In genomic region chr6:5829148-5829547, GRCm38 (mm10) we compare ENCODE assay signal across 27 mouse cellular contexts.
A peak's percentile ranks its signal among the peaks of the same experiment; 100 is the strongest.
DNase-seq lines count a peak whose midpoint lies in the region; ATAC-seq and TF ChIP-seq lines count a peak whose summit lies in the region.
"Had no signal": no experiment of that assay in that cellular context is flagged by ENCODE, and none has a peak within 500 bp of the region (broad histone marks: within the 10 kb centered on the region; RNA-seq: fewer than 3 reads in every experiment).

No protein-coding gene starts in this region.

- H3K36me3 ChIP-seq in forebrain, embryonic 14.5 days (ENCODE audit: control insufficient read depth, insufficient read depth, low read length), result no peaks in the 10 kb centered on the region
- H3K36me3 ChIP-seq in forebrain, embryonic 16.5 days (ENCODE audit: control insufficient read depth, insufficient read depth), result no peaks in the 10 kb centered on the region
- no peaks in the 10 kb centered on the region for H3K36me3 ChIP-seq in C2C12 (ENCODE audit: control insufficient read depth, insufficient read depth)
- H3K36me3 ChIP-seq: embryonic facial prominence, embryonic 12.5 days; forebrain, embryonic 10.5 days; heart, embryonic 13.5 days; hindbrain, embryonic 10.5 days; midbrain, embryonic 13.5 days; neural tube, embryonic 15.5 days had no signal

- H3K4me1 ChIP-seq in forebrain, embryonic 14.5 days (ENCODE audit: control insufficient read depth, insufficient read depth, low read length), result peaks cover 3% of the 10 kb centered on the region; the same call in 1 of the 2 replicates
- H3K4me1 ChIP-seq in forebrain, embryonic 16.5 days (replicated peaks; ENCODE audit: control insufficient read depth, insufficient read depth, low read length), result peaks cover 4% of the 10 kb centered on the region
- H3K4me1 ChIP-seq: hindbrain, embryonic 10.5 days; megakaryocyte, embryonic 14.5 days; midbrain, embryonic 13.5 days; neural tube, embryonic 15.5 days had no signal

- no peak for TF ChIP-seq CTCF in C2C12 (IDR thresholded peaks at IDR 0.05; ENCODE audit: control insufficient read depth, insufficient read depth, insufficient read length)

- H3K79me3 ChIP-seq in C2C12 (ENCODE audit: low read depth), result no peaks in the 10 kb centered on the region

- H3K9ac ChIP-seq in forebrain, embryonic 14.5 days (ENCODE audit: low read length), result no peak overlapping the region
- H3K9ac ChIP-seq in forebrain, embryonic 16.5 days (replicated peaks; ENCODE audit: low read depth, low read length), result no peak overlapping the region
- H3K9ac ChIP-seq: embryonic facial prominence, embryonic 12.5 days; heart, embryonic 13.5 days; liver, embryonic 14.5 days; midbrain, embryonic 13.5 days; neural tube, embryonic 15.5 days had no signal

- WGBS in forebrain, embryonic 14.5 days, result 43% methylated on average over 9 of the region's 9 CpGs
- WGBS in forebrain, embryonic 16.5 days, result 40% methylated on average over 9 of the region's 9 CpGs

- no peaks in the 10 kb centered on the region for H3K9me3 ChIP-seq in forebrain, embryonic 14.5 days (replicated peaks; ENCODE audit: control insufficient read depth, low read length)
- H3K9me3 ChIP-seq in forebrain, embryonic 16.5 days (ENCODE audit: control insufficient read depth, low read length), result no peaks in the 10 kb centered on the region
- H3K9me3 ChIP-seq: embryonic facial prominence, embryonic 12.5 days; forebrain, embryonic 10.5 days; heart, embryonic 13.5 days; hindbrain, embryonic 10.5 days; midbrain, embryonic 13.5 days; neural tube, embryonic 15.5 days had no signal

- H3K79me2 ChIP-seq in C2C12 (ENCODE audit: control insufficient read depth, insufficient read depth), result no peaks in the 10 kb centered on the region

- H3K27ac ChIP-seq in forebrain, embryonic 14.5 days (ENCODE audit: low read depth, low read length), result no peak overlapping the region
- no peak overlapping the region for H3K27ac ChIP-seq in forebrain, embryonic 16.5 days (ENCODE audit: low read length)
- H3K27ac ChIP-seq: forebrain, embryonic 10.5 days; heart, embryonic 13.5 days; hindbrain, embryonic 10.5 days; liver, embryonic 14.5 days; midbrain, embryonic 13.5 days; neural tube, embryonic 15.5 days had no signal

- no peak overlapping the region for H3ac ChIP-seq in C2C12 (ENCODE audit: control insufficient read depth, insufficient read length, low read depth)

- ATAC-seq in forebrain, embryonic 14.5 days, result no peak
- no peak for ATAC-seq in forebrain, embryonic 16.5 days
- ATAC-seq: CD4-positive, CD25-positive, alpha-beta regulatory T cell, adult 4 months; midbrain, embryonic 13.5 days had no signal

- H3K4me3 ChIP-seq in forebrain, embryonic 14.5 days (ENCODE audit: low read depth, low read length), result no peak overlapping the region
- H3K4me3 ChIP-seq in forebrain, embryonic 16.5 days (replicated peaks; ENCODE audit: low read length), result no peak overlapping the region
- H3K4me3 ChIP-seq in C2C12 (ENCODE audit: insufficient read depth, poor library complexity, severe bottlenecking), result no peak overlapping the region
- H3K4me3 ChIP-seq: embryonic facial prominence, embryonic 12.5 days; forebrain, embryonic 10.5 days; heart, embryonic 13.5 days; hindbrain, embryonic 10.5 days; megakaryocyte, embryonic 14.5 days; midbrain, embryonic 13.5 days; neural tube, embryonic 15.5 days had no signal

- no peaks in the 10 kb centered on the region for H3K27me3 ChIP-seq in forebrain, embryonic 14.5 days (replicated peaks; ENCODE audit: control insufficient read depth, insufficient read depth, low read length)
- H3K27me3 ChIP-seq in forebrain, embryonic 16.5 days (replicated peaks; ENCODE audit: control insufficient read depth, insufficient read depth, low read length), result no peaks in the 10 kb centered on the region
- no peaks in the 10 kb centered on the region for H3K27me3 ChIP-seq in C2C12 (ENCODE audit: control insufficient read depth, insufficient read depth, insufficient read length)
- H3K27me3 ChIP-seq: embryonic facial prominence, embryonic 12.5 days; heart, embryonic 13.5 days; megakaryocyte, embryonic 14.5 days; midbrain, embryonic 13.5 days; neural tube, embryonic 15.5 days had no signal

- no peak overlapping the region for H3K4me2 ChIP-seq in forebrain, embryonic 14.5 days (ENCODE audit: low read length)
- H3K4me2 ChIP-seq in forebrain, embryonic 16.5 days (ENCODE audit: low read length), result no peak overlapping the region
- H3K4me2 ChIP-seq: embryonic facial prominence, embryonic 12.5 days; heart, embryonic 13.5 days; midbrain, embryonic 13.5 days; neural tube, embryonic 15.5 days had no signal

- peak; percentile 17 for DNase-seq in forebrain, embryonic 14.5 days (ENCODE audit: low spot score)
- peak; percentile 6 for DNase-seq in kidney, adult 9 months
- no peak for DNase-seq in kidney, adult 11 months
- peak; percentile 58 for DNase-seq in forelimb bud, embryonic 11.5 days (ENCODE audit: low read depth, low spot score)
- no peak for DNase-seq in Muller cell, postnatal 12 days (ENCODE audit: inconsistent ontology term)
- DNase-seq in frontal cortex, postnatal 10 days (ENCODE audit: low spot score in 2 of 2), result no peak
- DNase-seq: adrenal gland, postnatal 25 days; cerebellum, adult 2 months; cerebellum, postnatal 14 days; heart, postnatal 10 days; liver; lung, adult 2 months; lung, postnatal 4 days; retina, postnatal 1 day; right cerebral cortex, postnatal 14 days; thymus, postnatal 4 days had no signal

TF ChIP-seq in C2C12, 6 proteins besides CTCF, POLR2A, EP300 and RAD21:
- TF ChIP-seq MYOD1 (IDR thresholded peaks at IDR 0.05; ENCODE audit: control insufficient read depth, insufficient read length, low read depth), result peak; percentile 62
- TF ChIP-seq USF1 (IDR thresholded peaks at IDR 0.05; ENCODE audit: low read depth), result no peak

Comparison
In these comparisons a context has a peak if more than half of its experiments do, and no peak if none do; other contexts are left out.
1. DNase-seq: peak in forebrain, embryonic 14.5 days (single experiment), kidney, adult 9 months (single experiment) and forelimb bud, embryonic 11.5 days (single experiment); none in kidney, adult 11 months (single experiment), Muller cell, postnatal 12 days (single experiment) and frontal cortex, postnatal 10 days (0 of 2).